Mouse (Mus musculus): ENCODE data around the gene Ftl1.

Ftl1 gene

DNA sequence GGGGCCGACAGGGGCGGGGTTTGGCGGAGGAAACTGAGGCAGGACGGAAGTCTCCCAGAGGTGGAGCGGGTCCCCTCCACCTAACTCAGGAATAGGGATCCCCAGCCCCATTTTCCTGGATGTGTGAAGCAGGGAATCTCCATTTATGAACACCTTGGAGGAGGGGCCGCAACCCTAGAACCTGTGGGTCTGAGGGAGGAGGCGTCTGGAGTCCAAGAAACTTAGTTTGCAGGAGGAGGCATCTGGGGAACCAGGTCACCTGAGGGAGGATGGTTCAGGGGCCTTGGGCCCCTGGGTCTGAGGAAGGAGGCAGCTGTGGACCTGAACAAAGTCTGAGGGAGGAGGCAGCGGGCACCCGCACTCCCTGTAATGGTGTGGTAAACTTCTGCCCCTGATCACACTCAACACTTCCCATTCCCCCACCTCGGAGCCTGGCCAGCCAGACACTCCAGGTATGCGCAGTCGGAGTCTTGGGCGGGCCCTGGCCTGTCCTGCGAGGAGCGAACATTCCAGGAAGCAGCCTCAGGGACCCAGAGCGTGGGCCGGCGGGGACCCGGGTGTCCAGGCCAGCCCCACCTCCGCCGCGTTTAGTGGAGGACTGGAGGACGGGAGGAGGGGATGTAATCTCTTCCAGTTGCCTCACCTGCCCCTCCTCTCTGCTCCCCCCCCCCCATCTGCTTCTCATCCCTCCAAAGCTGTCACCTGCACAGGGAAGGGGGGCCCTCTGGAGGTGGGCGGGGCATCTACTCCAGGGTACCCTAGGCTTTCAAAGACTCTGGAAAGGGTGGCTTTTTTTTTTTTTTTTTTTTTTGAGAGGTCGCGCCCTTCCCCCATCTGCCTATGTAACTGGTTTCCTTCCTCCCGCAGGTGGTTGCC lies 45.6 kb downstream of the Ftl1 start:
- CTCF ChIA-PET = interaction anchor here (0.6 kb wide), 1 partner anchor 95 kb away, joined by 4 read pairs; no protein-coding TSS in a partner anchor

DNA sequence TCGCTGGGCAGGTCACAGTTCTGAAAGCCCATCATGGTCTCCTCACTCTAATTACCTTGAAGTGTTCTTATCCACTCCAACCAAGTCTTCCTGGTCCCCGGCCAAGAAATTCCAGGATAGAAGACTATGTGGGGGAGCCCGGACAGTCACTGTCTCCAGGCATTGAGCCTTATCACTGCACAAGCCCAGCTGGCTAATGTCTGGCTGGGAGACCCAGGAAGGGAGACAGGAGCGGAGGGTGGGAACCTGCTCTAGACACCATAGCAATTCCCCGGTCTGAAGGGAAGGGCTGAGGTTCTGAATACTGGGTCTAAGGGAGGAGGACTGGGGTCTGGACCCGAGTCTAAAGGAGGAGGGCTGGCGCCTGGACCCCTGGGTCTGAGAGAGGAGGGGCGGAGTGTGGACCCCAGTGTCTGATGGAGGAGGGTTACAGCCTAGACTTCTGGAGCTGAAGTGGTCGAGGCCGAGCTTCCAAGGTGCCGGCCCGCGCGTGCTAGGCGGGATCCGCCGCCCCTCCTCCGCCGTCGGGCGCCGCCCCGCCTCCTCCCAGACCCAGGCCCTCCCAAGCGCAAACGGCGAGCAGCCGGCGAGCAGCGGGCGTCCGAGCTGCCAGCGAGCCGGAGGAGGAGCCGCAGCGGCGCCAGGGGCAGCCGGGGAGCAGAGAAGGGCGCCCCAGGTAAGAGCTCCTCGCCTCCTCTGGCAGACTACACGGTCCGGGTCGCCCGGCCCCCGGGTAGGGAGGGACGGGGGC lies 46.4 kb downstream of the Ftl1 start, which contains the start of gene Ntf5:
Gene Ntf5, plus strand, starts transcription at position 583 of the 751 bp plus-strand sequence.
- CTCF ChIA-PET = interaction anchor here (0.6 kb wide), 2 partner anchors 9 to 12 kb away, joined by 3 to 13 read pairs; no protein-coding TSS in a partner anchor

DNA sequence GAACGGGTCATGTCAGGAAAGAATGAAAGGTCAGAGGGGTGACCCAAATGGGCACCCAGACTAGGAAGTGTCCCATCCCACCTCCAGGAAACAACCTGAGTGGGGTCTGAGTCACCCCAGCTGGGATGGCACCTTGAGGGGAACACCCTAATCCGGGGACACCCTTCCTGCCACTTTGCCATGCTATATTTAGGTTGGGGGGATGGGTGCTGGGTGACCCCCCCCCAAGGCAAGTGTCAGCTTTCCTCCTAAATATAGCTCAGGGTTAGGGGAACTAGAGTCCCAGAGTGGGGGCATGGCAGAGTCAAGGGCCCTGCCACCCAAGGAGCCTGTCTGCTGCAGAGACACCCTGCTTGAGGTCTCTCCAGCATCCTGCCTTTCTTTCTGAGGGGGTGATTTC lies 47.3 kb downstream of the Ftl1 start:
- CTCF ChIA-PET = no interaction called here

DNA sequence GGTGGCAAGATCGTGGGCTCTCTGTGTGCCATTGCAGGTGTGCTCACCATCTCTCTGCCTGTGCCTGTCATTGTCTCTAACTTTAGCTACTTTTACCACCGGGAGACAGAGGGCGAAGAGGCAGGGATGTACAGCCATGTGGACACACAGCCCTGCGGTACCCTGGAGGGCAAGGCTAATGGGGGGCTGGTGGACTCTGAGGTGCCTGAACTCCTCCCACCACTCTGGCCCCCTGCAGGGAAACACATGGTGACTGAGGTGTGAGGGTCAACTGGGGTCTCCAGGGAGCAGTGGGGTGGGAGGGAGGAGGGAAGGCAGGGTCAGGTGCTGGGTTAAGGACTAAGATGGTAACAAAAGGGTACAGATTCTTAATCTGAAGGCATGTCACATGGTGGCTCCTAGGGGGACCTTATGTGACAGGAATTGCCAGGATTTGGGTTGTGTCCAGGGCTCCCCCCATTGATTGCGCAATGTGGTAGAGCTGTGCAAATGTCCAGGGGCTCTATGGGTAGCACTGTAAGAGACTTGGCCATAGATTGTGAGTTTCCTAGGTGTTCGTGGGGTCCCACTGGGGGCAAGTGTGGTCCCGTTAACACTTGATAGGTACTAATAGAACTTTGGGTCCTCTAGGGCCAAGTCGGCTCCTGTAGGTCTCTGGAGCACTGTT lies 50.1 kb downstream of the Ftl1 start:
- CTCF ChIA-PET = no interaction called here

DNA sequence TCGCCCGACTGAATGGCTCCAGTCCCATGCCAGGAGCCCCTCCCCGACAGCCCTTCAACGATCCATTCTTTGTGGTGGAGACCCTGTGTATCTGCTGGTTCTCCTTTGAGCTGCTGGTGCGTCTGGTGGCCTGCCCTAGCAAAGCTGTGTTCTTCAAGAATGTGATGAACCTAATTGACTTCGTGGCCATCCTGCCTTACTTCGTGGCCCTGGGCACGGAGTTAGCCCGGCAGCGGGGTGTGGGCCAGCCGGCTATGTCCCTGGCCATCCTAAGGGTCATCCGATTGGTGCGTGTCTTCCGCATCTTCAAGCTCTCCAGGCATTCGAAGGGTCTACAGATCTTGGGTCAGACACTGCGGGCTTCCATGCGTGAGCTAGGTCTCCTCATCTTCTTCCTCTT lies 50.7 kb downstream of the Ftl1 start:
- CTCF ChIA-PET = no interaction called here

DNA sequence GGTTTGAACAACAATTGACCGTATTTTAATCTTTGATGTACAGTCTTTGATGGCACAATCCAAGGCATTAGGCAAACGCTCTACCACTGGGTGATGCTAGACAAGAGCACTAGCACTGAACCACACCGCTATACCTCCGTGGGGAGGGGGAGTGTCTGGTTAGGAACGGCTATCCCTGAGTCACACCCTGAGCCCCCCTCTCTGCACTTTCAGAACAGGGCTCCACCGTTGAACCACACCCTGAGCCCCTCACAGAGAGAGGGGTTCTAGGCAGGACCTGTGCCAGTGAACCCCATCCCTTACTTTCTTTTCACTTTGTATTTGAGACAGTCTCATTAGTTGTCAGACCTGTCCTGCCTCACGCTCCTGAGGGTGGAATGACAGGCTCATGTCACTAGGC lies 51.3 kb downstream of the Ftl1 start:
- CTCF ChIA-PET = no interaction called here

All from spleen, embryonic (tissue).